Mouse (Mus musculus) monocyte, adult 2 months (primary cell): Measurements from ENCODE around the gene Ncdn.

Source experiments
- DNase-seq, 2 experiments: peaks; one replicate each; pipeline ENCODE4 v3.0.0; 2022; ENCODE audit warnings: low spot score in 2 of 2, low read depth in 1 of 2

The Ncdn gene

DNA sequence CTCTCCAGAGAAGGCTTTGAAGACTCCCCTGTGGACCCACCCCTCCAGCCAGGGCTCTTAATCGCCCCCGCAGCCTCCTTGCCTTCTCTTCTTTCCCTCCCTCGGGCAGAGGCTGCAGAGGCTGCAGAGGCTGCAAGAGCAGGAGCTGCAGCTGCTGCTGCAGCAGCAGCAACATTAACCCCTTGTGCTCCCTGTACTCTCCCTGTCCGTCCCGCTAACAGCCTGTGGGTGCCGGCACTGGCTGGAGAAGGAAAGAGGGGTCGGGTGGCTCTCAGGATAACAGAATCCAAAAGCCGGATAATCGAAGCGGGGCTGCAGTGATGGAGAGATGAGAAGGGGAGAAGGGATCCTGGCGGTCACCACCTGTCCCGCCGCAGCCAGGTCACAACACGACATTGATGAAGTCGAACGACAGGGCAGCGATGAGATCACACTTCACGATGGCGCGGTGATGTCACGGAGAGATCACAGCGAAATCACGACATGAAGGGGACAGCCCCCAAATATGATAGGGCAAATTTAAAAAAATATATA lies 563 bp downstream of the Ncdn start:
- no peak for DNase-seq

DNA sequence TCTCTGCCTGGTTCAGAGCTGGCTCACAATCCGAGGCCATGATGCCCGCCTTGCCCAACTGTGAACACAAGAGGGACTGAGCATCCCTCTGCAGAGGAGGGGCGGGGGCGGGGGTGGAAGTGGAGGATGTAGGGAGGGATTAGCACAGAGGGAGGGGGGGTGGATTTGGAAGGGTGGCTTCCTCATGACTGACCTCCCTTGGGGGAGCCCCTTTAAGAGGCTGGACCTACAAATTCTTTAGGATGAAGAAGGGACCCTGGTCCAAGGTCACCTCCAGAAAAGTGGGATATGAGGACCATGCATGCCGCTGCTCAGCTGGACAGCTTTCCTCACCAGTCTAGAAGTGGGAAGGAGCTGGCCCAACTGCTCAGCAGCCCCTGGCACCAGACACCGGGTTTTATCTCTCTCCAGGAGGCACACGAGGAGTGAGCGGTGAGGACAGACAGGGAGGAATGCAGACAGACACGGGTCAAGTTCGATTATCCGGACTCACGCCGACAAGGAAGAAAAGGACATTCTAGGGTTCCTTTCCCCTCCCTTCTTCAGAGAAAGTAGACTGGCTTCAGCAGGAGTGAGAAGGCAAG lies 1.1 kb downstream of the Ncdn start:
- DNase-seq: no peak

DNA sequence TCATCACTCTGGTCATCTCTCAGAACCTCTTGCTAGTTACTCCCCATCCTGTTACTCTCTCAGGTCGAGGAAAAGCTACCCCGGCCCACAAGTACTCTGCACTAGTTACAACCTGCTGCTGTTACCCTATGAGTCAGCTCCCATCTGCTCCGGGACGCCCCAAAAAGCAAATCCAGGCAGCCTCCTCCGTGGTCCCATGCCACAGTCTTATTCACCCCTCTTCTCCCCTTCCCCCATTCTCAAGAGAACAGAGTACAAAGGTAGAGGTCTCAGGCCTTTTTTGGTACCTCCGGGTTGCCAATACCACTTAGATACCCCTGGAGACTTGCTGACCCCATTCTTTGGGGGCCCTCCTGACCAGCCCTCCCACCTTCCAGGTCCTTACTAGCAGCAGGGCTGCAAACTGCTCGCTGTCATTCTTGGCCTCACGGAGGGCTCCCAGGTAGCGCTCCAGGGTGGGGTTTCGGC lies 1.6 kb downstream of the Ncdn start:
- no peak for DNase-seq

DNA sequence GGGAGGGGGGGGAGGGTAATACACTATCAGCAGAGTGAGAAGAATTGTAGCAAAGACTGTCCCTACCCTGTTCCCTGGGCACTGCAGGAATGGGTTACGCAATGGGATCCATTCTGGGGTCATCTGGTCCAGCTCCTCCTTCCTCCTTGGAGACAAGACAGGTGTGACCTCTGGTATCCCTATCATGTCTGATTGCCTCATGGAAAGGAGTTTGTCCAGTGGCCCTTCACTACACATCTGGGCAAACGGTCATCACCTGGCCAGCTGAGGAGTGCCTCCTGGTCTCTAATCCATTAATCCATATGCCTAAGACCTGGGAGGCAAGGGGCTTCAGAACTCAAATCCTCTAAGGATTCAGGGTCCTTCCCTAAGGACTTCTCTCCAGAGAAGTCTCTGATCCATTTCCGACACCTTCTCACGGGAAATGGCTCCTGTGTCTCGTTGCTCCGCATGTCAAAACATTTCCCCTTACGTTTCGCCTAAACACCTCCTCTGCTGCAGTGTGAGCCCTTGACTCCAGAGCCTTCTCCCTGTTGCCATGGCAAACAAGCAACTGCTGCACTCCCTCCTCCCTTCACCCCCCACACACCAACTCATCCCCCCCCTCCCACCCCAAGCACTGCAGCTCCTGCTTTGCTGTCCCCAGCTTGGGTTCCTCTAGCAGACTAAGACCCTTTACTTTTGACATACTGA lies 2.2 kb downstream of the Ncdn start:
- DNase-seq: no peak

DNA sequence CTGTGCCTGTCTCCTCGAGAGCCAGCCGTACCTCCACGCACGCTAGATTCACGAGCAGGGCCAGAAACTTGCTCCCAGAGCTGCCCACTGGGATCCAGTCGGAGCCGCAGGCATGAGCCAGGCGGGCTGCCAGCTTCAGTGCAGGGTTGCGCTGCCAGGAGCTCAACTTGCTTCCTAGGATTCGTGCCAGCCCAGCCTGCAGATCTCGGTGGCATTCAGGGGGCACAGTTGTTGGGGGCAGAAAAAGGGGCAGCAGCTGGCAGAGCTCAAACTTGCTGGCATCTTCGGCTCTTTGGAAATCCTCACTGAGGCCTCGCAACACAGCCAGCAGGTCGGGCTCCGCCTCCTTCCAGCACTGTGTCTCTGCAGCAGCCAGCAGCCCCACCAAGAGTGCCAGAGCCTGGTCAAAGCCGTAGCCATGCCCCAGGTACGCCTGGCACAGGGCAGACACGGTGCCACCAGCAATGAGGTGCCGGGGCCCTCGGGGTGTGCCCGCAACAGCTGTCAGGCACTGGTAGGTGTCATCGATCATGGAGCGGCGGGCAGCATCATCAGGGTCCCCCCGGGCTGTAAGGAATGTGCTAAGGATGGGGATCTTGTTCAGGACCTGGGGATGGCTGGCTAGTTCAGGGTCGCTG lies 3.1 kb downstream of the Ncdn start:
- no peak for DNase-seq

DNA sequence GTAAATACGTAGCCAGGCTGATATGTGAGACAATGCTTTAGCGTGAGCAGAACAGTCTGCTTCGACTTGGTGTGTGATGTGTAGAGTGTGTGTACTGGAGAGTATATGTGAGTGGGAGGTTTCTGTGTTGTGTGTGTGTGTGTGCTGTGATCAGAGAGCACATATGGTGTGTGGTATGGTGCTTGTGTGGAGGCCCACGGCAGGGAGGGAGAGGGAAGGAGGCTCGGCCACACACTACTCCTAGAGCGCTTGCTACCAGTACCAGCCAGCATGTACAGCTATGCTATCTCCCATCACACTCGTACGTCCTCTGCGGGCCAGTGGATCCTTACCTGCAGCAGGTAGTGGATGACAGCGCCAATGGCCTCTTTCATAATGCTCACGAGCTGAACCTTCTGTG lies 3.7 kb downstream of the Ncdn start:
- no peak for DNase-seq

DNA sequence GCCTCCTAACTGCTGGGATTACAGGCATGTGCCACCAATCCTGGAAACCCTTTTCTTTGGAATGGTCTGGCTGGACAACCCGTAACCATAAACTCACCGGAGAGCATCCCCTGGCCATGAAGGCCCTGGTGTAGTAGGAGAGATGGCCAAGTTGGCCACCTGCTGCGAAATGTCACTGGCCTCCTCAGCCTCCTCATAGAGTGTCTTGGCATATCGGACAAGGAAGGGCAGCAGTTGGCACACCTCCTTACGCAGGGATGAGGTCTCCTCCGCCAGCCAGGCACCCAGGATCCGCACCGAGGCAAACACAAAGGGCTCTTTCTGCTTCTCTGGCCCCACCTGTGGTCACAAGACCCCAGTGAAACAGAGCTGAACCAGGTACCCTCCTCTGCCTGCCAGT lies 4.9 kb downstream of the Ncdn start:
- no peak for DNase-seq

DNA sequence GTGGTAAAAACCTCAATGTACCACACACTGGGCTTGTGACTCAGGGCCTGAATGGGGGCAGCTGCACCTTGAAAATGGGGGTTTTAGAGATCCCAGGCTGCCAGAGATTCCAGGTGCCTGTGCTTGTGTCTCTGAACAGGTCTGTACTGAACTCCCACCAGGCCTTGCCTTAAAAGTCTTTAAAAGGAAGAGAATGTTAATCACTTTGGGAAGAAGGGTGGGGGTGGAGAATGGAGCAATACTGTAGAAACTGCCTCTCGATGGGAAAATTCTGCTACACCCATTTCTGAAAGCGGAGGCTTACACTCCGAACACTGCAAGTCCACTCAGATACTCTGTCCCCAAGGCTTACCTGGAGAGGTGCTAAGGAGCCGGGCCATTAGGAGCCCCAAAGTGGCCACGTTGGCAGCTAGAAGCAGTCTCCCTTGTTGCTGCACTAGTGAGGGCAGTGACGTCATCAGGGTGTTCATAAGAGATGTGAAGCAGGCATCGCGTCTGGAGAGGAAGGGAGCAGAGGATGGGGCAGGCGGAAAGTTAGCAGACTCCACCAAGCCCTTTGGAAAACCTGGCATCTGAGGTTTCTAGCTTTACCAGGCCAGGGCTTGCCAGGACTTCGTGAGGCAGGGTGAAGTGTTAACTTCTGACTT lies 6.9 kb downstream of the Ncdn start:
- no peak for DNase-seq

DNA sequence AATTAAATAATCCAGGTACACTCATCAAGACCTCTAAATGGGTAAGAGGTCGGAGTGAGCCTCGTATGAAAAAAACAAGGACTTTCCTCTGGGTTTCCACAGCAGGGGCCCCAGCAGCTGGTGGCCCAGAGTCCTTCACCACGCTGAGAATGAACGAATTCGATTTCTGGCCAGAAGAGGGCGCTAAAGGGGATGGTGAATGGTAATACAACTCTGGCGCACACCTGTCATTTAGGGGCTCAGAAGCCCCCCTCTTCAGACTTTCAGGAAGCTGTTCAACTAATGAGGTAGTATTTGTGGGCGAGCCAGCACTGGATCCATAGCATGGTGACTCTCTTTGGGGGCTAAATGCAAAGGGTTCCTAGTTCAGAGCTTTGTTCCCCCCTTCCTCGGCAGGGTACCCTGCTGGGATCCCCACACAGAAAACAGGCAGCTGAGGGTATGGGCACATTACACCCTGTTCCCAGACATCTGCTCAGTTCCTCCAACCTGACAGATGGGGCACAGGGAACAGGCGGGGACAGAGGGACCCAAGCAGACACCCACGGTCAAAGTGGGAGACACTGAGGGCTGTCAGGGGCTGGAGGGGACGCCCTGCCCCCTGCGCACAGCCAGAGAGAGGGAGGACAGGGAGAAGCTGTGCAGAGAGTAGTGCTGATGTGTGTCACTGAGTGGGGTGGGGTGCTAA lies 7.6 kb downstream of the Ncdn start:
- no peak for DNase-seq

DNA sequence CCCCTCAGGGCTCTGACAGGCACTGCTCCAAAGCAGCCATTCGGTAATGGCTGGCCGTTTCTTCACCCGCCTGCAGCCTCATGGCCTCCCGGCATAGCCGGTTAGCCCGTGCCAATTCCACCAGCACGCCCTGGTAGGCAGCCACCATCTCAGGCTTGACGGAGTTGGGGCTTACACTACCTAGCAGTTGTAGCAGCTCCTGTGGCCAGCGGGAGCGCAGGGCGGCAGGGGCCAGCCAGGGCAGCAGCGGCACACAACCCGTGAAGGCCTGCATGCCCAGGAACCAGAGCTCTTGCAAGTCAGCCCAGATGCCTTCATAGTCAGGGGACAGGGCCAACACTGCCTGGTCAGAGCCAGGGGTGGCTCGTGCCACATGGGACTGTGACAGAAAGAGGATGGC lies 8.4 kb downstream of the Ncdn start:
- DNase-seq: no peak

DNA sequence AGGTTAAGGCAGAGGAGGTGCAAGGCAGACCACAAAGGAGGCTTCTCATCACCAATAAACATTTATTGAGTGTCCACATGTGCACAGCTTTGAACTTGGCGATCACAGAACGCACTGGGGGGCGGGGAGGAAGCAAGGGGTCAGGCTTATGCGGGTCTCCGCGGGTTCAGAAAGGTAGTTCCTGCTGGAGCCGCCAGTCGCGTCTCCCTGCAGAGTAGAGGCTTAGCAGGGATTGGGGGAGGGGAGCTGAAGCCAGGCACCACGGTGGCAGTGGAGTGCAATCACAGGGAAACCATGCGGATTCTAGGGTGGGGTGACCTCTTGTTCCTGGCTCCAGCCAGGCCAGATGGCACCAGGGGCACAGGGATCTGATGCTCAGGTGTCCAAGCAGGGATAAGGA lies 9.5 kb downstream of the Ncdn start:
- no peak for DNase-seq

DNA sequence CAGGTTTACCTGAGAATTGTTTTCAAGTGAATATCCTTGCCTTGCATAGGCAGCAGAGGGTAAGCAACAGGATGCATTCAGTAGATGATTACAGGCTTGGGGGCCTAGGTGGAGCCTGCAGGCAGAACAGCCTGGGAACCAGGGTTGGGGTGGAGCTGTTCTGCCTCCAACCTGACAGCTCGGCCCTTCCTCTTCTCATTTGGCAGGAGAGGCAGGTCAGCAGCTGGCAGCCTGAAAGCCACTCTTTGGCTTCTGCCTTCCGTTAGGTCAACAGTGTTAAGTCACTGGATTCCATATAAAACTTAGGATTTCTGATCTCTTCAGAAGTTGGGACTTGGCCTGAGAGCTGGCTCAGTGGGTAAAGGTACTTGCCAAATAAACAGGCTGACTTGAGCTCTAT lies 10.3 kb downstream of the Ncdn start:
- no peak for DNase-seq

DNA sequence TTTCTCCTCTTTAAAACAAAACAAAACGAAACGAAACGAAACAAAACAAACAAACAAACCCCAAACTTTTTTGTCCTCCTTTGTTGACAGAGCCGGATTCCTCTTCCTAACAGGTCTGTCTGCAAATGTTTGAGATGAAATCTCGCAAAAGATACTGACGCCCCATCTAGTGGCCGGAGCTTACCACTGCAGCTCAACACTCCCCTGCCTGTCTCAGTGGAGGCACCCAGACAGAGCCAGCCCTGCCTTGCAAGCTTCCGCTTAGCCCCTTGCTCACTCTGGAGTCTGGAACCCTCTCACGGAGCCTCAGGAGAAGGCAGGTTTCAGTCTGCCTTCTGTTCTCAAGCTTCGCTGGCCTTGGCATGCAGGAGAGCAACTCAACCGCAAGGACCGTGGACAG lies 11.8 kb downstream of the Ncdn start:
- peak in 1 of 2 experiments; percentile 53 for DNase-seq

DNA sequence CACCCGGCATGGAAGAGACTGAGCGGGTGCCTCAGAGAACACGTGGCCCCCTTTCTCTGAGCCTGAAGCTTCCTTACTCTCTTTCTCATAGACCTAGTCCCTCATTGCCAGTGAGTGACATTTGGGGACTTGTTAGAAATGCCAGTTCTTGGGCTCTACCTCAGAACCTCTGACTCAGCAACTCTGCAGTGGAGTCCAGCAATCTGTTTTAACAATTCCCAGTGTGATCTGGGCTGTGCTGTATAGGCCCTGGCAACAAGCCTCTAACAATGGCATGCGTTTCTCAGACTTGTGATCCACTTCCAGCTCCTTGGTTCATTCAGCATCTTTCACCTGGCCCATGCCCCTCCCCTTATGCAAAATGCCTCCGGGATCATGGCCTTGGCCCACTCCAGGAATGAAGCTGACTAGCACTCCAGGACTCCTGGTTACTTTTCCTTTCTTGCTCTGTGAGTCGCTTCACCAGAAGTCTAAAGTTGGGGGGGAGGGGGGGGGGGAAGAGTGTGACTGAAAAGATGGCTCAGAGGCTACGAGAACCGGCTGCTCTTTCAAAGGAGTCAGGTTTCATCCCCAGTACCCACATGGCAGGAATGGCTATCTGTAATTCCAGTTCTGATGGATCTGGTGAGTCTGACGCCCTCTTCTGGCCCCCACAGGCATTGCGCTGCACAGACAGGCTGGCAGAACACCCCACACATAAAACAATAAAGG lies 13.1 kb downstream of the Ncdn start:
- DNase-seq: no peak

DNA sequence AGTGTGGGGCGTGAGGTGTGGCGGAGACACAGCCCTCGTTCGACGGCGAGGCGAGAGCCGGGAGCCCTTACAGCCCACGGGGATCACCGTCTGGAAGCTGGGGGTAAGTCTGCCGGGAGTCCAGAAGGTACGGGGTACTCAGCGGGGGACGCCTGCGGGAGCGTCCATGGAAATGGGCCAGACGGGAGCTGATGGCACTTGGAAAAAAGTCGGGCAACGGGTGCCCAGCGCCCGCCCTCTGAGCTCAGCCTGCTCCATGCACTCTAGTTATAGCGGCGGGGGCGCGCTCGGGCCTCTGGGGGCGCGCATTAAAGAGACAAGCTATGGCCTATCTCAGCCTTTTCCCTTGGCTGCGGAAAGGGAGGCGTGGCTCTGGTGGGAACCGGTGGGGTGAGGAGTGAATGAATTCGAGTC lies 17.2 kb downstream of the Ncdn start, which contains the start of gene Tfap2e:
Tfap2e (minus strand) TSS at position 240 of the 414 bp plus-strand sequence.
- DNase-seq: no peak

DNA sequence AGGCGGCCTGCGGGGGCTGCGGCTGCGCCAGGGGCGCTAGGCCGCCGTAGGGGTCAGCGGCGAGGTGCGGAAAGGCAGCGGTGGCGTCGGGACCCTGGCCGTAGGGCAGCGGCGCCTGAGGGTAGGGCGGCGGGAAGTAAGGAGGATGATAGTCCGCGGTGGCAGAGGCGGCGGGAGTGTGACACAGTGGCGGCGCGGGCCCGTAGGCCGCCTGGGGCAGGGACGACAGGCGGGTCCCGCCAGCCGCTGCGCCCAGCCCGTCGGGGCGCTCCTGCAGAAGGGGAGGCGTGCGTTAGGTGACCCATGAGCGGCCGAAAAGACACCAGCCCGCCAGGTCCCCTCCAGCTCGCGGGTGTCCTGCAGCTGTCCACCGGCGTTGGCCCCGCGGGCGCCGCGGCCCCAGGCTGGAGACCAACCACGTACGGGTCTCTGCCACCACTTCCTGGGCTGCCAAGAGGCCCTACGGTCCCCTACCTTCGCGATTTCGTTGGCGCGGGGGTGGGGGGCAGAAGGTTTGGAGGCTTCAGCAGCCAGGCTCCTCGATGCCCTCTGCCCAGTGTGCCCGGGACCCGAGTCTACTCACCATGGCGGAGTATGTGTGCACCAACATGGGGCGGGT lies 17.7 kb downstream of the Ncdn start:
- DNase-seq: no peak

DNA sequence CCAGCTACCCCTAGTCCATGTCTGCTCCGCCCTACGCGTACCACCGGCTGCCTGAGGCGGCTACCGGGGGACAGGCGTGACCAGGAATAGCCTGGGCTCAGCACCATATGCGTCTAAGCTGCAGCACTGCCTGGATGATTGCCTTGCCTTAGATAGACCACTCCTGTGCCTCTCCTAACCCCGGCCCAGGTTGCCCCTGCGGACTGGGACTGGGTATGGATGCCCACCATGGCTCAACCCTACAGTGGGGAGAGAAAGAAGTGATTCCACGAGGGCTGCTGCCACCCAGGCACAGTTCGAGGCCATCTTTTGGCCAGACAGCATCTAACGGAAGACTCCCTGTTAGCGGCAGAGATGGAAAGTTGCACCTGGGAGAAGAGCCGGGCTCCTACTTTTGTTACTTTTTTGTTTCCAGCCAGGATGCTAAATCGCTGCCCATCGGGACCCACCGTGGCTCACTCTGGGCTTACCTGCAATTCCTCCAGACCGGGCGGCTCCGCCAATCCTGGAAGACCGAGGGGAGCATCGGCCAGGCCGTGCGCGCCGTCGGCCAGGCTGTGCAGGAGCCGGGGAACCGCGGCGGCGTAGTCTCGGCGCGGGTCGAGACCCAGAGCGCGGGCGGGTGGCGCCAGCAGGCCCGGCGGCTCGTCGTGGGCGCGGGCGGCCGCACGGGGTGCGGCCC lies 18.4 kb downstream of the Ncdn start:
- DNase-seq: no peak

DNA sequence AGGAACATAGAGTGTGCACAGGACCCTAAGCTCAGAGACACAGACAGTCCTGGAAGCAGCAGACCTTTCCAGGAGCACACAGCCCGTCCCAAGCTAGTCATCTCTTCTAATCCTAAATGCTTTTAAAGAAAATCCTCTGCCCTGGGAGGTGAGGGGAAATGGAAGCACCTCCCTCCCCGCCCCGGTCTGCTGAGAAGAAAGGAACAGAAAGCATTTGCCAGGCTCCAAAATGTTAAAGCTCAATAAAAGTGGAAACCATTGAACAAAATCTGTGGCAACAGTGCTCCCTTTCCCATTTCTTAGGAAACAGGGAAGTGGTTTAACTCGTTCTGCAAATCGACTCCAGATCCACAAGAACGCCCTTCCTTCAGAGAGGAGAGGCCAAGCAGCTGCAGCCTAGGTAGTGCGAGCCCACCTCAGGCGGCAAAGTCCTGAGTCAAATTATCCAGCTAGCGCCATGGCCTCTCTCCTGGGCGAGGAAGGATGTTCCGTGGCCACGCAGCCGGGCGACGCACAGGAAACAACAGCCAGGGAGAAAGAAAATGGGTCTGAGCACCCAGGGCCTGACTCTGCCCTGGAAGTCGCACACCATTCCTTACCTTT lies 19.1 kb downstream of the Ncdn start:
- no peak for DNase-seq
